Mouse (Mus musculus): ENCODE measurements around the gene Chrm2. TPM values are rescaled to one million over a fixed set of nuclear protein-coding genes. Genes with fewer than 3 reads are reported as not detected.

Chrm2 gene
- polyA plus RNA-seq, 1 experiment from 2014 or later = 0.52 TPM

GRCm38 (mm10) chr6:36484132-36484665, 96.3 kb downstream of the Chrm2 start:
- 67% methylated on average over 4 of the region's 4 CpGs for WGBS (ENCODE audit: insufficient replicate concordance)
- ATAC-seq (ENCODE audit: low read depth) = no peak
- Histone ChIP-seq H3K4me1 (ENCODE audit: control insufficient read depth, low read depth, low read length) (no peaks in the 10 kb centered on the region), H3K36me3 (ENCODE audit: control insufficient read depth, insufficient read depth) (no peaks in the 10 kb centered on the region), H3K9me3 (replicated peaks; ENCODE audit: control insufficient read depth, low read length) (no peaks in the 10 kb centered on the region), H3K4me3 (ENCODE audit: low read depth, low read length) (no peak overlapping the region), H3K9ac (ENCODE audit: low read depth, low read length) (no peak overlapping the region), H3K27me3 (ENCODE audit: control insufficient read depth, insufficient read depth, low read depth, low read length) (no peaks in the 10 kb centered on the region), H3K27ac (ENCODE audit: low read length) (no peak overlapping the region), H3K4me2 (ENCODE audit: low read depth, low read length) (no peak overlapping the region)

- ATAC-seq (ENCODE audit: low read depth) = no peak
- Histone ChIP-seq H3K27me3 (ENCODE audit: control insufficient read depth, insufficient read depth, low read depth, low read length) (no peaks in the 10 kb centered on the region), H3K36me3 (ENCODE audit: control insufficient read depth, insufficient read depth) (no peaks in the 10 kb centered on the region), H3K27ac (ENCODE audit: low read length) (no peak overlapping the region), H3K4me1 (ENCODE audit: control insufficient read depth, low read depth, low read length) (no peaks in the 10 kb centered on the region), H3K4me3 (ENCODE audit: low read depth, low read length) (no peak overlapping the region), H3K9ac (ENCODE audit: low read depth, low read length) (no peak overlapping the region), H3K4me2 (ENCODE audit: low read depth, low read length) (no peak overlapping the region), H3K9me3 (replicated peaks; ENCODE audit: control insufficient read depth, low read length) (no peaks in the 10 kb centered on the region)
- WGBS (ENCODE audit: insufficient replicate concordance) = 70% methylated on average over 7 of the region's 7 CpGs
Observed at GRCm38 (mm10) chr6:36507008-36507663, 119.3 kb downstream of the Chrm2 start.

- H3K9me3 ChIP-seq (replicated peaks; ENCODE audit: control insufficient read depth, low read length) = no peaks in the 10 kb centered on the region
- no peak overlapping the region for H3K4me3 ChIP-seq (ENCODE audit: low read depth, low read length)
- H3K27me3 ChIP-seq (ENCODE audit: control insufficient read depth, insufficient read depth, low read depth, low read length) = no peaks in the 10 kb centered on the region
- no peaks in the 10 kb centered on the region for H3K36me3 ChIP-seq (ENCODE audit: control insufficient read depth, insufficient read depth)
- no peak for ATAC-seq (ENCODE audit: low read depth)
- no peaks in the 10 kb centered on the region for H3K4me1 ChIP-seq (ENCODE audit: control insufficient read depth, low read depth, low read length)
- H3K27ac ChIP-seq (ENCODE audit: low read length) = no peak overlapping the region
- 44% methylated on average over 7 of the region's 7 CpGs for WGBS (ENCODE audit: insufficient replicate concordance)
- no peak overlapping the region for H3K9ac ChIP-seq (ENCODE audit: low read depth, low read length)
- no peak overlapping the region for H3K4me2 ChIP-seq (ENCODE audit: low read depth, low read length)
Observed at GRCm38 (mm10) chr6:36507946-36508345, 120.1 kb downstream of the Chrm2 start.

GRCm38 (mm10) chr6:36508469-36508868, 120.6 kb downstream of the Chrm2 start:
- H3K4me2 ChIP-seq (ENCODE audit: low read depth, low read length) = no peak overlapping the region
- H3K27me3 ChIP-seq (ENCODE audit: control insufficient read depth, insufficient read depth, low read depth, low read length) = no peaks in the 10 kb centered on the region
- H3K36me3 ChIP-seq (ENCODE audit: control insufficient read depth, insufficient read depth) = no peaks in the 10 kb centered on the region
- 39% methylated on average over 2 of the region's 2 CpGs for WGBS (ENCODE audit: insufficient replicate concordance)
- no peak for ATAC-seq (ENCODE audit: low read depth)
- H3K9ac ChIP-seq (ENCODE audit: low read depth, low read length) = no peak overlapping the region
- no peak overlapping the region for H3K4me3 ChIP-seq (ENCODE audit: low read depth, low read length)
- no peak overlapping the region for H3K27ac ChIP-seq (ENCODE audit: low read length)
- H3K9me3 ChIP-seq (replicated peaks; ENCODE audit: control insufficient read depth, low read length) = no peaks in the 10 kb centered on the region
- no peaks in the 10 kb centered on the region for H3K4me1 ChIP-seq (ENCODE audit: control insufficient read depth, low read depth, low read length)

GRCm38 (mm10) chr6:36516508-36516907, 128.6 kb downstream of the Chrm2 start:
- no peaks in the 10 kb centered on the region for H3K27me3 ChIP-seq (ENCODE audit: control insufficient read depth, insufficient read depth, low read depth, low read length)
- no peaks in the 10 kb centered on the region for H3K4me1 ChIP-seq (ENCODE audit: control insufficient read depth, low read depth, low read length)

GRCm38 (mm10) chr6:36517242-36517641, 129.4 kb downstream of the Chrm2 start:
- Histone ChIP-seq H3K9me3 (replicated peaks; ENCODE audit: control insufficient read depth, low read length) (no peaks in the 10 kb centered on the region), H3K36me3 (ENCODE audit: control insufficient read depth, insufficient read depth) (no peaks in the 10 kb centered on the region), H3K27me3 (ENCODE audit: control insufficient read depth, insufficient read depth, low read depth, low read length) (no peaks in the 10 kb centered on the region), H3K4me2 (ENCODE audit: low read depth, low read length) (no peak overlapping the region), H3K27ac (ENCODE audit: low read length) (no peak overlapping the region), H3K4me1 (ENCODE audit: control insufficient read depth, low read depth, low read length) (no peaks in the 10 kb centered on the region), H3K9ac (ENCODE audit: low read depth, low read length) (no peak overlapping the region), H3K4me3 (ENCODE audit: low read depth, low read length) (no peak overlapping the region)
- no peak for ATAC-seq (ENCODE audit: low read depth)
- 34% methylated on average over 5 of the region's 5 CpGs for WGBS (ENCODE audit: insufficient replicate concordance)

More at GRCm38 (mm10) chr6:36516508-36516907, 128.6 kb downstream of the Chrm2 start:
- Histone ChIP-seq H3K9me3 (replicated peaks; ENCODE audit: control insufficient read depth, low read length) (no peaks in the 10 kb centered on the region), H3K9ac (ENCODE audit: low read depth, low read length) (no peak overlapping the region), H3K4me2 (ENCODE audit: low read depth, low read length) (no peak overlapping the region), H3K36me3 (ENCODE audit: control insufficient read depth, insufficient read depth) (no peaks in the 10 kb centered on the region), H3K4me3 (ENCODE audit: low read depth, low read length) (no peak overlapping the region), H3K27ac (ENCODE audit: low read length) (no peak overlapping the region)
- WGBS (ENCODE audit: insufficient replicate concordance) = 43% methylated on average over 4 of the region's 4 CpGs
- no peak for ATAC-seq (ENCODE audit: low read depth)

GRCm38 (mm10) chr6:36523599-36523998, 135.7 kb downstream of the Chrm2 start:
- WGBS (ENCODE audit: insufficient replicate concordance) = 79% methylated on average over 11 of the region's 11 CpGs

GRCm38 (mm10) chr6:36528509-36528908, 140.6 kb downstream of the Chrm2 start:
- Histone ChIP-seq H3K27me3 (ENCODE audit: control insufficient read depth, insufficient read depth, low read depth, low read length) (no peaks in the 10 kb centered on the region), H3K36me3 (ENCODE audit: control insufficient read depth, insufficient read depth) (no peaks in the 10 kb centered on the region), H3K9ac (ENCODE audit: low read depth, low read length) (no peak overlapping the region), H3K4me2 (ENCODE audit: low read depth, low read length) (no peak overlapping the region), H3K4me1 (ENCODE audit: control insufficient read depth, low read depth, low read length) (no peaks in the 10 kb centered on the region), H3K4me3 (ENCODE audit: low read depth, low read length) (no peak overlapping the region), H3K27ac (ENCODE audit: low read length) (no peak overlapping the region), H3K9me3 (replicated peaks; ENCODE audit: control insufficient read depth, low read length) (no peaks in the 10 kb centered on the region; the same call in 1 of the 2 replicates)
- no peak for ATAC-seq (ENCODE audit: low read depth)
- 53% methylated on average over 4 of the region's 4 CpGs for WGBS (ENCODE audit: insufficient replicate concordance)

More at GRCm38 (mm10) chr6:36523599-36523998, 135.7 kb downstream of the Chrm2 start:
- H3K4me1 ChIP-seq (ENCODE audit: control insufficient read depth, low read depth, low read length) = no peaks in the 10 kb centered on the region
- H3K9ac ChIP-seq (ENCODE audit: low read depth, low read length) = no peak overlapping the region
- H3K27ac ChIP-seq (ENCODE audit: low read length) = no peak overlapping the region
- H3K4me3 ChIP-seq (ENCODE audit: low read depth, low read length) = no peak overlapping the region
- H3K4me2 ChIP-seq (ENCODE audit: low read depth, low read length) = no peak overlapping the region
- H3K27me3 ChIP-seq (ENCODE audit: control insufficient read depth, insufficient read depth, low read depth, low read length) = no peaks in the 10 kb centered on the region
- H3K9me3 ChIP-seq (replicated peaks; ENCODE audit: control insufficient read depth, low read length) = no peaks in the 10 kb centered on the region; the same call in 1 of the 2 replicates
- ATAC-seq (ENCODE audit: low read depth) = no peak
- no peaks in the 10 kb centered on the region for H3K36me3 ChIP-seq (ENCODE audit: control insufficient read depth, insufficient read depth)

- no peak for ATAC-seq (ENCODE audit: low read depth)
- no peaks in the 10 kb centered on the region for H3K36me3 ChIP-seq (ENCODE audit: control insufficient read depth, insufficient read depth)
- H3K27me3 ChIP-seq (ENCODE audit: control insufficient read depth, insufficient read depth, low read depth, low read length) = no peaks in the 10 kb centered on the region
- H3K27ac ChIP-seq (ENCODE audit: low read length) = no peak overlapping the region
- no peak overlapping the region for H3K4me2 ChIP-seq (ENCODE audit: low read depth, low read length)
- WGBS (ENCODE audit: insufficient replicate concordance) = 52% methylated on average over 6 of the region's 6 CpGs
- no peaks in the 10 kb centered on the region for H3K9me3 ChIP-seq (replicated peaks; ENCODE audit: control insufficient read depth, low read length)
- no peak overlapping the region for H3K4me3 ChIP-seq (ENCODE audit: low read depth, low read length)
- no peak overlapping the region for H3K9ac ChIP-seq (ENCODE audit: low read depth, low read length)
- no peaks in the 10 kb centered on the region for H3K4me1 ChIP-seq (ENCODE audit: control insufficient read depth, low read depth, low read length)
Observed at GRCm38 (mm10) chr6:36541247-36541646, 153.4 kb downstream of the Chrm2 start.
